1 mouse cellular context compared by ENCODE assay signal in the genomic region with DNA sequence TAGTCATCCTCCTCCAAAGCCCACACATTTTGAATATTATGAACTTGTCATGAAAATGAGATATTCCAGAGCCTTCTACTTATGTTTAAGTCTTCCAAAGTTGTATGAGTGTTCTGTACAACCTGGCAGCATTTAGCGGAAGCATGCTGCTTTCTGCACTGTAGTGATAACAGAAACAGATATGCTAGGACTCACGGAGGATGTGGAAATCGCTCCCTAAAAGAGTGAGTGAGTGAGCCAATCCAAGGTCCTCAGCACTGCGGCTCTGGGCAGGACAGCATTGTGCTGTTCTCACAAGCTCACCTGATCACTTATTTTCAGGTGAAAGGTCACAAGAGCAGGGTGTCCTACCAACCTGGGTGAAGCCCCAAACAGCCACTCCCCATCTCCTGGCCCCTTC.
A peak's percentile ranks its signal among the peaks of the same experiment; 100 is the strongest.
TF ChIP-seq lines count a peak whose summit lies in the region.

No protein-coding gene starts in this region.

TF ChIP-seq in MEL, 35 proteins besides CTCF, POLR2A, EP300 and RAD21 (continued from another document):
- TF ChIP-seq MYB (IDR thresholded peaks at IDR 0.05; ENCODE audit: low read depth, low read length) (peak; percentile 54), UBTF (IDR thresholded peaks at IDR 0.05; ENCODE audit: borderline replicate concordance, insufficient read depth, low read depth, low read length) (no peak), E2F4 (IDR thresholded peaks at IDR 0.05; ENCODE audit: borderline replicate concordance, low read depth, low read length) (no peak), KAT2A (conservative IDR thresholded peaks at IDR 0.05; ENCODE audit: low read depth, low read length) (peak; percentile 44; the same call in 1 of the 2 replicates), MAX (IDR thresholded peaks at IDR 0.05; ENCODE audit: low read length) (peak; percentile 88), MXI1 (IDR thresholded peaks at IDR 0.05; ENCODE audit: low read depth, low read length) (peak; percentile 88), JUND (IDR thresholded peaks at IDR 0.05; ENCODE audit: low read depth, low read length) (no peak), ETS1 (IDR thresholded peaks at IDR 0.05; ENCODE audit: low read depth, low read length) (peak; percentile 86), MAFK (IDR thresholded peaks at IDR 0.05; ENCODE audit: borderline replicate concordance, low read depth, low read length) (peak; percentile 13; the same call in 1 of the 2 replicates), MAZ (IDR thresholded peaks at IDR 0.05; ENCODE audit: low read depth, low read length) (0 out of 2 replicates have a peak, but pooled peaks have one; percentile 40), GABPA (IDR thresholded peaks at IDR 0.05; ENCODE audit: low read depth, low read length) (no peak), CHD1 (IDR thresholded peaks at IDR 0.05; ENCODE audit: low read depth, low read length) (no peak), MYC (IDR thresholded peaks at IDR 0.05; ENCODE audit: low read depth, low read length) (peak; percentile 91; the same call in 1 of the 2 replicates), TBP (IDR thresholded peaks at IDR 0.05; ENCODE audit: low read depth, low read length) (no peak; the same call in 1 of the 2 replicates), USF1 (IDR thresholded peaks at IDR 0.05; ENCODE audit: low read depth, low read length) (no peak), ELF1 (IDR thresholded peaks at IDR 0.05; ENCODE audit: low read depth, low read length) (peak; percentile 62; the same call in 1 of the 2 replicates), CHD2 (IDR thresholded peaks at IDR 0.05; ENCODE audit: low read length) (peak; percentile 44; the same call in 1 of the 2 replicates)
